Mouse (Mus musculus) stomach, postnatal 0 days (tissue): ENCODE measurements around the gene Arhgdib.

Source experiments
- CTCF ChIP-seq: IDR thresholded peaks from 2 replicates; pipeline ENCODE4 v1.5.1; 2016; ENCODE audit warnings: antibody characterized with exemption, low read depth, mild to moderate bottlenecking, moderate library complexity
- EP300 ChIP-seq: optimal IDR thresholded peaks from 2 replicates; pipeline ENCODE3; 2016; ENCODE audit warnings: antibody characterized with exemption

GRCm38 (mm10) chr6:136897789-136898188 lies 43.9 kb downstream of the Arhgdib start:
- TF ChIP-seq CTCF (no peak), EP300 (no peak)
